Mouse (Mus musculus): ENCODE measurements around the gene Nosip.
"Not testable (repeated sequence)": the region's sequence is repeated elsewhere in the genome, so short reads cannot be mapped to it uniquely, and the experiment has no call there.

- TF ChIP-seq EP300 (IDR thresholded peaks at IDR 0.05; ENCODE audit: insufficient read depth, low read depth, low read length), result not testable (repeated sequence)
- peak; percentile 3; the same call in 1 of the 2 replicates for TF ChIP-seq POLR2A (IDR thresholded peaks at IDR 0.05; ENCODE audit: insufficient read depth, low read depth, low read length)
Measured at GRCm38 (mm10) chr7:45023711-45024110, 38.5 kb upstream of the Nosip start.

Measured in heart, adult 2 months (tissue).